ENCODE assay signal across 8 mouse cellular contexts in genomic region chr10:127513501-127514091, GRCm38 (mm10). TPM values are rescaled to one million over a fixed set of nuclear protein-coding genes. Genes with fewer than 3 reads are reported as not detected.
A peak's percentile ranks its signal among the peaks of the same experiment; 100 is the strongest.
DNase-seq lines count a peak whose midpoint lies in the region; ATAC-seq and TF ChIP-seq lines count a peak whose summit lies in the region.

No protein-coding gene starts in this region.

- no peaks in the 10 kb centered on the region for H3K27me3 ChIP-seq in hindbrain, embryonic 14.5 days (ENCODE audit: control insufficient read depth, insufficient read depth, low read length)
- H3K27me3 ChIP-seq in midbrain, embryonic 15.5 days (replicated peaks): peaks cover 16% of the 10 kb centered on the region; the same call in 1 of the 2 replicates

- peak overlapping the region; percentile 37; the same call in 1 of the 2 replicates for H3K9ac ChIP-seq in hindbrain, embryonic 14.5 days
- peak overlapping the region; percentile 7; the same call in 1 of the 2 replicates for H3K9ac ChIP-seq in midbrain, embryonic 15.5 days

- H3K4me2 ChIP-seq in hindbrain, embryonic 14.5 days (replicated peaks): peak overlapping the region; percentile 75
- peak overlapping the region; percentile 93 for H3K4me2 ChIP-seq in midbrain, embryonic 15.5 days

- H3K4me3 ChIP-seq in gastrocnemius, adult 2 months: peak overlapping the region; percentile 83
- no peak overlapping the region for H3K4me3 ChIP-seq in hindbrain, embryonic 14.5 days (replicated peaks; ENCODE audit: low read length)
- peak overlapping the region; percentile 45; the same call in 1 of the 2 replicates for H3K4me3 ChIP-seq in midbrain, embryonic 15.5 days

- DNase-seq in gastrocnemius, adult 2 months: no peak
- DNase-seq in gastrocnemius, postnatal 4 days (ENCODE audit: low spot score in 2 of 2): no peak
- peak; percentile 61 for DNase-seq in MEL-GATA-1-ER (ENCODE audit: extremely low read depth, low read depth)
- DNase-seq in hindbrain, embryonic 14.5 days (ENCODE audit: low spot score): no peak
- no peak for DNase-seq in adrenal gland, adult 8-10 months
- DNase-seq in adrenal gland, adult 18-20 months (ENCODE audit: low spot score in 2 of 2): no peak

- WGBS in hindbrain, embryonic 14.5 days: 1% methylated on average over 16 of the region's 16 CpGs
- 1% methylated on average over 16 of the region's 16 CpGs for WGBS in midbrain, embryonic 15.5 days

- no peak for ATAC-seq in hindbrain, embryonic 14.5 days (ENCODE audit: low FRiP score)
- no peak for ATAC-seq in midbrain, embryonic 15.5 days (replicated peaks)
- ATAC-seq in activated CD4-positive, CD25-positive, alpha-beta regulatory T cell, adult 4 months: no peak

- peaks cover 66% of the 10 kb centered on the region for H3K4me1 ChIP-seq in hindbrain, embryonic 14.5 days (replicated peaks; ENCODE audit: control insufficient read depth, insufficient read depth, low read length)
- H3K4me1 ChIP-seq in midbrain, embryonic 15.5 days: peaks cover 83% of the 10 kb centered on the region

- H3K9me3 ChIP-seq in hindbrain, embryonic 14.5 days (ENCODE audit: control insufficient read depth, low read length): no peaks in the 10 kb centered on the region
- H3K9me3 ChIP-seq in midbrain, embryonic 15.5 days: no peaks in the 10 kb centered on the region

- peak overlapping the region; percentile 68 for H3K27ac ChIP-seq in gastrocnemius, adult 2 months
- H3K27ac ChIP-seq in hindbrain, embryonic 14.5 days: peak overlapping the region; percentile 97
- H3K27ac ChIP-seq in midbrain, embryonic 15.5 days: peak overlapping the region; percentile 97

- H3K36me3 ChIP-seq in hindbrain, embryonic 14.5 days (replicated peaks; ENCODE audit: control insufficient read depth, insufficient read depth): peaks cover 9% of the 10 kb centered on the region; the same call in 1 of the 2 replicates
- H3K36me3 ChIP-seq in midbrain, embryonic 15.5 days (replicated peaks): no peaks in the 10 kb centered on the region

- no peak for TF ChIP-seq CTCF in gastrocnemius, adult 2 months (IDR thresholded peaks at IDR 0.05)

- intact Hi-C loops in gastrocnemius, adult 2 months (cut with DNase I): loop anchor here (1.0 kb wide), 1 partner anchor 23 kb away; no protein-coding TSS in a partner anchor

RNA-seq across cellular contexts. Expression of gene Ndufa4l2, which starts 1.2 kb away (rescaled TPM):
- 10 to 100 TPM in 1 of 2 experiments, 1 to 10 TPM in 1; 8.1 to 16.5 TPM for total RNA-seq in gastrocnemius, adult 2 months (2021)
- total RNA-seq in gastrocnemius, postnatal 4 days (2021): 10 to 100 TPM; 23.6 to 24.1 TPM
- 12.7 and 18.0 TPM in 2 replicates for polyA plus RNA-seq in hindbrain, embryonic 14.5 days (2014; fragmentation: Nextera tagmentation; extraction: Ambion mirVana)
- 22.1 and 23.1 TPM in 2 replicates for polyA plus RNA-seq in midbrain, embryonic 15.5 days (2015; fragmentation: Nextera tagmentation; extraction: Ambion mirVana)
- total RNA-seq in adrenal gland, adult 8-10 months (2022): 10 to 100 TPM; 42.4 to 64.4 (median 50.7) TPM
- 10 to 100 TPM; 36.0 to 55.3 TPM for total RNA-seq in adrenal gland, adult 18-20 months (2021)
- not detected for polyA plus RNA-seq in activated CD4-positive, CD25-positive, alpha-beta regulatory T cell, adult 4 months (2017; shearing (Covaris generic))

RNA-seq across cellular contexts. Expression of gene Shmt2, which starts 8.6 kb away (rescaled TPM):
- 10 to 100 TPM; 22.7 to 28.9 TPM for total RNA-seq in gastrocnemius, adult 2 months (2021)
- total RNA-seq in gastrocnemius, postnatal 4 days (2021): 10 to 100 TPM; 34.6 to 34.8 TPM
- polyA plus RNA-seq in hindbrain, embryonic 14.5 days (2014; fragmentation: Nextera tagmentation; extraction: Ambion mirVana): 45.6 and 47.4 TPM in 2 replicates
- polyA plus RNA-seq in midbrain, embryonic 15.5 days (2015; fragmentation: Nextera tagmentation; extraction: Ambion mirVana): 49.4 and 50.7 TPM in 2 replicates
- total RNA-seq in adrenal gland, adult 8-10 months (2022): 10 to 100 TPM; 45.3 to 56.0 (median 49.8) TPM
- total RNA-seq in adrenal gland, adult 18-20 months (2021): 10 to 100 TPM; 38.6 to 46.5 TPM
- polyA plus RNA-seq in activated CD4-positive, CD25-positive, alpha-beta regulatory T cell, adult 4 months (2017; shearing (Covaris generic)): 10 to 100 TPM; 34.2 to 50.7 TPM

RNA-seq across cellular contexts. Expression of gene Stac3, which starts 12.1 kb away (rescaled TPM):
- total RNA-seq in gastrocnemius, adult 2 months (2021): 100 to 1,000 TPM; 393 to 462 TPM
- total RNA-seq in gastrocnemius, postnatal 4 days (2021): 100 to 1,000 TPM; 167 to 205 TPM
- 0.60 TPM in 1 of 2 replicates, not detected in the other for polyA plus RNA-seq in hindbrain, embryonic 14.5 days (2014; fragmentation: Nextera tagmentation; extraction: Ambion mirVana)
- 1.4 and 2.4 TPM in 2 replicates for polyA plus RNA-seq in midbrain, embryonic 15.5 days (2015; fragmentation: Nextera tagmentation; extraction: Ambion mirVana)
- 1 to 10 TPM in 3 of 4 experiments, under 1 TPM in 1; 0.87 to 4.6 (median 3.7) TPM for total RNA-seq in adrenal gland, adult 8-10 months (2022)
- 1 to 10 TPM; 1.1 to 1.9 TPM for total RNA-seq in adrenal gland, adult 18-20 months (2021)
- under 1 TPM in 1 of 2 experiments, not detected in 1; 0.92 TPM for polyA plus RNA-seq in activated CD4-positive, CD25-positive, alpha-beta regulatory T cell, adult 4 months (2017; shearing (Covaris generic))

RNA-seq across cellular contexts. Expression of gene Nxph4, which starts 20.8 kb away (rescaled TPM):
- under 1 TPM; 0.17 to 0.23 TPM for total RNA-seq in gastrocnemius, adult 2 months (2021)
- 1 to 10 TPM; 1.9 to 2.2 TPM for total RNA-seq in gastrocnemius, postnatal 4 days (2021)
- polyA plus RNA-seq in hindbrain, embryonic 14.5 days (2014; fragmentation: Nextera tagmentation; extraction: Ambion mirVana): 94.1 and 105 TPM in 2 replicates
- 93.7 and 114 TPM in 2 replicates for polyA plus RNA-seq in midbrain, embryonic 15.5 days (2015; fragmentation: Nextera tagmentation; extraction: Ambion mirVana)
- 10 to 100 TPM in 3 of 4 experiments, 1 to 10 TPM in 1; 8.3 to 16.8 (median 13.2) TPM for total RNA-seq in adrenal gland, adult 8-10 months (2022)
- 10 to 100 TPM in 1 of 2 experiments, 1 to 10 TPM in 1; 6.9 to 12.6 TPM for total RNA-seq in adrenal gland, adult 18-20 months (2021)
- not detected for polyA plus RNA-seq in activated CD4-positive, CD25-positive, alpha-beta regulatory T cell, adult 4 months (2017; shearing (Covaris generic))

Comparison
In these comparisons a context has a peak if more than half of its experiments do, and no peak if none do; other contexts are left out.
1. RNA of gene Stac3, which starts 12.1 kb away (total RNA-seq): 393 to 462 TPM in gastrocnemius, adult 2 months and 167 to 205 TPM in gastrocnemius, postnatal 4 days; 0.87 to 4.6 TPM in adrenal gland, adult 8-10 months and 1.1 to 1.9 TPM in adrenal gland, adult 18-20 months; every median in the first group is over 10 times any median in the second.
2. Peak in every context shown above with its lines, with median percentiles within 50 percentile points of each other: H3K27ac ChIP-seq.